Mouse (Mus musculus): ENCODE measurements around the gene Hoxd4. TPM values are rescaled to one million over a fixed set of nuclear protein-coding genes. Genes with fewer than 3 reads are reported as not detected.

The Hoxd4 gene
- total and polyA plus RNA-seq, 3 experiments: 2.6 to 10.8 (median 4.7) TPM

GRCm38 (mm10) chr2:74677106-74677505 is 34.6 kb upstream of the Hoxd4 start:
- ATAC-seq (ENCODE audit: extremely low read depth, insufficient number of reproducible peaks, low FRiP score, poor library complexity, severe bottlenecking) (no peak), DNase-seq (ENCODE audit: low spot score) (no peak)
- Histone ChIP-seq H3K27me3 (ENCODE audit: insufficient read depth, low read length) (peaks cover 46% of the 10 kb centered on the region), H3K9me3 (replicated peaks) (peaks cover 10% of the 10 kb centered on the region), H3K4me1 (ENCODE audit: insufficient read depth, low read depth, low read length) (peaks cover 9% of the 10 kb centered on the region), H3K36me3 (replicated peaks) (no peaks in the 10 kb centered on the region), H3K4me3 (ENCODE audit: low read depth, low read length) (no peak overlapping the region)
- TF ChIP-seq GATA1 (IDR thresholded peaks at IDR 0.05; ENCODE audit: borderline replicate concordance, low read length) (no peak), POLR2AphosphoS5 (IDR thresholded peaks at IDR 0.05; ENCODE audit: insufficient replicate concordance, low read depth, low read length) (no peak), CTCF (IDR thresholded peaks at IDR 0.05; ENCODE audit: low read depth, low read length) (no peak), GATA2 (IDR thresholded peaks at IDR 0.05; ENCODE audit: borderline replicate concordance, low read depth, low read length) (no peak), TAL1 (conservative IDR thresholded peaks at IDR 0.05; ENCODE audit: low read depth, low read length) (no peak)

DNA sequence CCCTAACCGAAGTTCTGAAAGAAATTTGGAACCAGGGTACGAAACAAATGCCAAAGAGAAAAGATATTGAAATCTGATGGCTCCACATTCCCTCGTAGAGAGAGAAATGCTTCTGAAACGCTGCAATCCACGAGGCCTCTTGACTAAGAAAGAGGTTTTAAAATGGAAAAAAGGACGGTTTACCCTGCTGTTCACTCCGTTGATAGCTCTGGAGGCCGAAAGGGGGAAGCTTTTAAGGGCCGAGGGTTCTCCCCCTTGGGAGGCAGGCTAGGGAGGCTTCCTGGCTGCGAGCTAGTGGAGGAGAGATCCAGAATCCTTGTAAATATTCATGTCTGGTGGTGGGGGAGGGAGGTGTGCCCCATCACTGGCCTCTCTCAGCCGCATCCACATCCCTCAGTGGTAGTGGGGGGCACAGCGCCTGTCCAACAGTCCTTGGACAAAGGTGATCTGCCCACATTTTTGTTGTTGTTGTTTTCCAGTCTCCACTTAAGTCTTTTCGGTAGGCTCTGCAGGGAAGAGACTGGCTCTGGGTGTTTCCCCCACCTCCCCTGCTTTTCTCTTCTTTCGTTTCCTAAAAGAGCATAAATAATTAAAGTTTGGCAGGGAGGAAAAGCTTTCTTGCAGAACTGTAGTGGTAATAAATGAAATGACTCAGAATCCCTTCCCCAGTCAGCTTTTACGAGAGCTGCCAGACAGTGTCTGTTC is 32.7 kb upstream of the Hoxd4 start, which contains the start of gene Hoxd11:
Gene Hoxd11, plus strand, starts transcription at position 667 of the 705 bp plus-strand sequence.
- Histone ChIP-seq H3K27me3 (ENCODE audit: insufficient read depth, low read length) (peaks cover 38% of the 10 kb centered on the region), H3K36me3 (replicated peaks) (no peaks in the 10 kb centered on the region), H3K4me1 (ENCODE audit: insufficient read depth, low read depth, low read length) (no peaks in the 10 kb centered on the region), H3K9me3 (replicated peaks) (peaks cover 23% of the 10 kb centered on the region), H3K4me3 (ENCODE audit: low read depth, low read length) (no peak within 1 kb of the TSS)
- TF ChIP-seq CTCF (IDR thresholded peaks at IDR 0.05; ENCODE audit: low read depth, low read length) (no peak), POLR2AphosphoS5 (IDR thresholded peaks at IDR 0.05; ENCODE audit: insufficient replicate concordance, low read depth, low read length) (no peak), GATA2 (IDR thresholded peaks at IDR 0.05; ENCODE audit: borderline replicate concordance, low read depth, low read length) (no peak), TAL1 (conservative IDR thresholded peaks at IDR 0.05; ENCODE audit: low read depth, low read length) (no peak), GATA1 (IDR thresholded peaks at IDR 0.05; ENCODE audit: borderline replicate concordance, low read length) (no peak)
- DNase-seq (ENCODE audit: low spot score) (no peak), ATAC-seq (ENCODE audit: extremely low read depth, insufficient number of reproducible peaks, low FRiP score, poor library complexity, severe bottlenecking) (no peak)

DNA sequence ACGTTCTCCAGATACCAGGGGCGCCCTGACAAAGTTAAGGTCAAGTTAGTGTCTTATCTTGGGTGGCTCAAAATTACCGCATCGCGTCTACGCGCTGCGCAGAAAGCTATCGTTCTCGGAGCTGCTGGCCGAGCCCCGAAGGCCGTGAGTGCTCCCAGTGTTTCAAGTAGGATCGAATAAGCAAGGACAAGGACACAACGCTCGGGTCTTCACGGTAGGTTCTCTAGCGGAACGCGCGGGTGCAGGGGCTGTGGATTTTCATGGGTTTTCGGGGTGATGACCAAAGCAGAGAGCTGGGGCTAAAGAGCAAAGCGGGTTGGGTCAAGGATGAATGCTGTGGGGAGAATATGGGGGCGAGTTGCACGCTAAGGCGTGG is 32.1 kb upstream of the Hoxd4 start:
- Histone ChIP-seq H3K4me1 (ENCODE audit: insufficient read depth, low read depth, low read length) (no peaks in the 10 kb centered on the region), H3K4me3 (ENCODE audit: low read depth, low read length) (no peak overlapping the region), H3K9me3 (replicated peaks) (peaks cover 23% of the 10 kb centered on the region), H3K27me3 (ENCODE audit: insufficient read depth, low read length) (peaks cover 36% of the 10 kb centered on the region), H3K36me3 (replicated peaks) (no peaks in the 10 kb centered on the region)
- no peak for TF ChIP-seq GATA2 (IDR thresholded peaks at IDR 0.05; ENCODE audit: borderline replicate concordance, low read depth, low read length)
- TF ChIP-seq CTCF (IDR thresholded peaks at IDR 0.05; ENCODE audit: low read depth, low read length): no peak
- no peak for TF ChIP-seq TAL1 (conservative IDR thresholded peaks at IDR 0.05; ENCODE audit: low read depth, low read length)
- TF ChIP-seq GATA1 (IDR thresholded peaks at IDR 0.05; ENCODE audit: borderline replicate concordance, low read length): no peak
- TF ChIP-seq POLR2AphosphoS5 (IDR thresholded peaks at IDR 0.05; ENCODE audit: insufficient replicate concordance, low read depth, low read length): no peak
- ATAC-seq (ENCODE audit: extremely low read depth, insufficient number of reproducible peaks, low FRiP score, poor library complexity, severe bottlenecking) (no peak), DNase-seq (ENCODE audit: low spot score) (no peak)

- TF ChIP-seq CTCF (IDR thresholded peaks at IDR 0.05; ENCODE audit: low read depth, low read length) (no peak), TAL1 (conservative IDR thresholded peaks at IDR 0.05; ENCODE audit: low read depth, low read length) (no peak), GATA1 (IDR thresholded peaks at IDR 0.05; ENCODE audit: borderline replicate concordance, low read length) (no peak), GATA2 (IDR thresholded peaks at IDR 0.05; ENCODE audit: borderline replicate concordance, low read depth, low read length) (no peak), POLR2AphosphoS5 (IDR thresholded peaks at IDR 0.05; ENCODE audit: insufficient replicate concordance, low read depth, low read length) (no peak)
- H3K4me1 ChIP-seq (ENCODE audit: insufficient read depth, low read depth, low read length): no peaks in the 10 kb centered on the region
- no peaks in the 10 kb centered on the region for H3K36me3 ChIP-seq (replicated peaks)
- peaks cover 36% of the 10 kb centered on the region for H3K27me3 ChIP-seq (ENCODE audit: insufficient read depth, low read length)
- no peak overlapping the region for H3K4me3 ChIP-seq (ENCODE audit: low read depth, low read length)
- peaks cover 23% of the 10 kb centered on the region for H3K9me3 ChIP-seq (replicated peaks)
- DNase-seq (ENCODE audit: low spot score) (no peak), ATAC-seq (ENCODE audit: extremely low read depth, insufficient number of reproducible peaks, low FRiP score, poor library complexity, severe bottlenecking) (no peak)
Measured at GRCm38 (mm10) chr2:74679980-74680379, 31.7 kb upstream of the Hoxd4 start.

DNA sequence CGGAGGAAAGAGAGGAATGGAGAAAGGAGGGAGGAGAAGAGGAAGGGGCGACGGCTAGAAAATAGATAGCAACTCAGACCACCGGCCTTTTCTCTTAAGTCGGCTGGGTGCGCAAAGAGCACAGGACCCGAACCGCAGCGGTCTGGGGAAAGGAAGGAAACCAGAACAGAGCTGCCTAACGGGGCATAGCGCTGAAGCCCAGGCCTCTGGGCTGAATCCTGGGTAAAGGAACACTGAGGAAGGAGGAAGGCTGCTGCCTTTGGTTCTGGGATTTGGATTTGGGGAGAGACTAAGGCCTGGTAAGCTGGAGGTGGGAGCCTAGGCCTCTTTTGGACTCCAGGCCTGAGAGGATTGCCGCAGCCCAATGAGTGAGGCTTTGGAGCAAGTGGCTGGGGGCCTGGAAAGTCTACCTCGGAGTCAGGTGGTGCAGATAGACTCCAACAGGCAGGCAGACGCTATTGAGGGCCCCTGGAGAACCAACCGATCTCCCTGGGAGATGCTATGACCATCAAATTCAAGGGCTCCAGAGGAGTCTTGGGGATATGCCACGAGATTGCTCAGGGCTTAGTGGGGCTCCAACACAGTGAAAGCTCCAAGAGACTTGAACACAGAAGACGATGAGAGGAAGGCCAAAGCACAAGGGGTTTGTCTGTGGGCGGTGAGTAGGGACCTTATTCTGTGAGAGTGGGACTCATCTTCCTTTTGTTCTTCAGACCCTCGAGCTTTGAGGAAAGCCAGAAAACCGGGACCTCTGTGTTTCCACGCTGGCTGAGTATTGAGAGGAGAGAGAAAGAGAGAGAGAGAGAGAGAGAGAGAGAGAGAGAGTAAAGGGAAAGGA is 30.9 kb upstream of the Hoxd4 start:
- Histone ChIP-seq H3K36me3 (replicated peaks) (no peaks in the 10 kb centered on the region), H3K4me1 (ENCODE audit: insufficient read depth, low read depth, low read length) (no peaks in the 10 kb centered on the region), H3K27me3 (ENCODE audit: insufficient read depth, low read length) (peaks cover 28% of the 10 kb centered on the region), H3K9me3 (replicated peaks) (peaks cover 23% of the 10 kb centered on the region), H3K4me3 (ENCODE audit: low read depth, low read length) (no peak overlapping the region)
- ATAC-seq (ENCODE audit: extremely low read depth, insufficient number of reproducible peaks, low FRiP score, poor library complexity, severe bottlenecking): no peak
- TF ChIP-seq CTCF (IDR thresholded peaks at IDR 0.05; ENCODE audit: low read depth, low read length) (no peak), POLR2AphosphoS5 (IDR thresholded peaks at IDR 0.05; ENCODE audit: insufficient replicate concordance, low read depth, low read length) (no peak), GATA2 (IDR thresholded peaks at IDR 0.05; ENCODE audit: borderline replicate concordance, low read depth, low read length) (no peak), GATA1 (IDR thresholded peaks at IDR 0.05; ENCODE audit: borderline replicate concordance, low read length) (no peak), TAL1 (conservative IDR thresholded peaks at IDR 0.05; ENCODE audit: low read depth, low read length) (no peak)
- DNase-seq (ENCODE audit: low spot score): no peak
